Mouse (Mus musculus): ENCODE results near the gene Shld2. TPM values are rescaled to one million over a fixed set of nuclear protein-coding genes. Genes with fewer than 3 reads are reported as not detected.
"Not testable (repeated sequence)": the region's sequence is repeated elsewhere in the genome, so short reads cannot be mapped to it uniquely, and the experiment has no call there.

The Shld2 gene
- total RNA-seq, 2 experiments from 2014 or later: 6.7 to 8.6 TPM

- no peak for DNase-seq
- intact Hi-C loops (cut with DNase I): no loop called here
Observed at GRCm38 (mm10) chr14:34289259-34290015, 20.9 kb downstream of the Shld2 start.

- no peak for DNase-seq
Observed at GRCm38 (mm10) chr14:34288396-34288795, 21.9 kb downstream of the Shld2 start.

GRCm38 (mm10) chr14:34281736-34282269 lies 28.5 kb downstream of the Shld2 start:
- intact Hi-C loops (cut with DNase I): no loop called here
- DNase-seq: no peak

More at GRCm38 (mm10) chr14:34288396-34288795, 21.9 kb downstream of the Shld2 start:
- intact Hi-C loops (cut with DNase I): no loop called here

- intact Hi-C loops (cut with DNase I): no loop called here
- no peak for DNase-seq
Observed at GRCm38 (mm10) chr14:34280798-34281197, 29.5 kb downstream of the Shld2 start.

- intact Hi-C loops (cut with DNase I): no loop called here
- no peak for DNase-seq
Observed at GRCm38 (mm10) chr14:34279726-34280125, 30.6 kb downstream of the Shld2 start.

- no peak for DNase-seq
- intact Hi-C loops (cut with DNase I): no loop called here
Observed at GRCm38 (mm10) chr14:34275225-34275624, 35.1 kb downstream of the Shld2 start.

- no peak for DNase-seq
- intact Hi-C loops (cut with DNase I): loop anchor here (5.0 kb wide), 2 partner anchors 38 to 128 kb away; partner anchors contain the start of genes Glud1 and Shld2
Observed at GRCm38 (mm10) chr14:34274141-34274540, 36.2 kb downstream of the Shld2 start.

GRCm38 (mm10) chr14:34273280-34273679 lies 37.0 kb downstream of the Shld2 start:
- intact Hi-C loops (cut with DNase I): loop anchor here (1.0 to 5.0 kb wide), 4 partner anchors 39 to 129 kb away; partner anchors contain the start of genes Glud1 and Shld2
- no peak for DNase-seq

GRCm38 (mm10) chr14:34268046-34268445 lies 42.2 kb downstream of the Shld2 start:
- intact Hi-C loops (cut with DNase I): no loop called here
- DNase-seq: no peak

GRCm38 (mm10) chr14:34258525-34258924 lies 51.8 kb downstream of the Shld2 start:
- DNase-seq; intact Hi-C loops (cut with DNase I): not testable (repeated sequence)

GRCm38 (mm10) chr14:34253261-34253660 lies 57.0 kb downstream of the Shld2 start:
- intact Hi-C loops (cut with DNase I): no loop called here
- DNase-seq: no peak

GRCm38 (mm10) chr14:34252470-34253145 lies 57.7 kb downstream of the Shld2 start:
- intact Hi-C loops (cut with DNase I): no loop called here
- no peak for DNase-seq

GRCm38 (mm10) chr14:34240676-34241075 lies 69.6 kb downstream of the Shld2 start:
- intact Hi-C loops (cut with DNase I): no loop called here
- DNase-seq: no peak

GRCm38 (mm10) chr14:34240263-34240662 lies 70.0 kb downstream of the Shld2 start:
- no peak for DNase-seq
- intact Hi-C loops (cut with DNase I): no loop called here

- DNase-seq: peak; percentile 59
- intact Hi-C loops (cut with DNase I): loop anchor here (1.0 to 5.0 kb wide), 4 partner anchors 48 to 273 kb away; no protein-coding TSS in a partner anchor
Observed at GRCm38 (mm10) chr14:34234630-34235380, 75.5 kb downstream of the Shld2 start.

GRCm38 (mm10) chr14:34233846-34234245 lies 76.4 kb downstream of the Shld2 start:
- no peak for DNase-seq
- intact Hi-C loops (cut with DNase I): loop anchor here (1.0 kb wide), 1 partner anchor 129 kb away; no protein-coding TSS in a partner anchor

- intact Hi-C loops (cut with DNase I): no loop called here
- no peak for DNase-seq
Observed at GRCm38 (mm10) chr14:34232866-34233680, 77.2 kb downstream of the Shld2 start.

- no peak for DNase-seq
- intact Hi-C loops (cut with DNase I): no loop called here
Observed at GRCm38 (mm10) chr14:34232340-34232739, 78.0 kb downstream of the Shld2 start.

- intact Hi-C loops (cut with DNase I): no loop called here
- no peak for DNase-seq
Observed at GRCm38 (mm10) chr14:34228830-34229506, 81.3 kb downstream of the Shld2 start.

Measured in heart, postnatal 36 days (tissue).